Mouse (Mus musculus) embryonic fibroblast, embryonic 13.5 days (primary cell): ENCODE data around the gene Cwc22.

Experiments used
- CTCF ChIP-seq: IDR thresholded peaks from 2 replicates; pipeline ENCODE4 v1.5.1; 2011; ENCODE audit warnings: mild to moderate bottlenecking, control low read depth, low read length, moderate library complexity, borderline replicate concordance; ENCODE audit not compliant: insufficient read depth
- POLR2A ChIP-seq: IDR thresholded peaks from 2 replicates; pipeline ENCODE4 v1.6.1; 2011; ENCODE audit warnings: low read depth, mild to moderate bottlenecking, control low read depth, low read length, moderate library complexity

DNA sequence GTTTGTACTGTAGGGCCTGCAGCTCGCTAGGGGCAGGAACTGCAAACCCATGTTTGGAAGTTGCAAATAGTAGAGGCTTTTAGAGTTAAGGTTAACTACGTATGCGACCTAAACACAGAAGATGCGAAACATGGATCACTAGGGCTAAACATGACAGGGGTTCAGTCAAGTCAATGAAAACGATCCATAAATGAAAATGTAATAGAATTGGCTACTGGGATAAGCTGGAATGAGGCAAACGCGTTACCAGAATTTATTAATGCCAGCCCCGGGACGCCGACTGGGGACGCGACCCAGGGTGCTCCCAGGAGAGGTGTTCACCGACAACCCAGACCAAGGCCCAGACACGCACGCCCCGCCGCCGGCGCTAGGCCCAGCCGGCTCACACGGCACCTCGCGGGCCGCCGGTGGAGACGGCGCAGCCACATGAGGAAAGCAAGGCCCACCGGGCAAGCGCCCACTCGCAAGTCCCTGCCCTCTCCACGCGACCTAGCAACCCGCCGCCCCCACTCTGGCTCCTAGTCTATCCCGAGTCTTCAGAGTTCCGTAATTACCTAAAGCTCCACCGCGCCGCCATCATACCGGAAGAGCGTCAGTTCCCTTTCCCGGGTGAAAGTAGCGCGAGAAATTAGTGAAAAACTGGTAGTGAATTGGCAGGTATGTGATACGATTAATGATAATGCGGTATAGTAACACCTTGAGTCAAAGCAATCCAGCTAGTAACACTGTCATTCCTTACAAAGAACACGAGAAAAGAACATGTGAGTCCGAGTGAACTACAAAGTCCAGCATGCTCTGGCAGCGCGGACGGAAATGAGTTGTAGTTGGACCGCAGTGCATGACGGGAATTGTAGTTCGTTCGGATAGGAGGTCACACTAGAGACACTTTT, at the start of gene Cwc22:
- TF ChIP-seq CTCF, result no peak
- peak; percentile 61 for TF ChIP-seq POLR2A
